Mouse (Mus musculus) kidney, adult 11 months (tissue): ENCODE measurements around the gene Kdm2a.

Source experiments
- DNase-seq: peaks from one replicate; pipeline ENCODE4 v3.0.0; 2022

The Kdm2a gene

DNA sequence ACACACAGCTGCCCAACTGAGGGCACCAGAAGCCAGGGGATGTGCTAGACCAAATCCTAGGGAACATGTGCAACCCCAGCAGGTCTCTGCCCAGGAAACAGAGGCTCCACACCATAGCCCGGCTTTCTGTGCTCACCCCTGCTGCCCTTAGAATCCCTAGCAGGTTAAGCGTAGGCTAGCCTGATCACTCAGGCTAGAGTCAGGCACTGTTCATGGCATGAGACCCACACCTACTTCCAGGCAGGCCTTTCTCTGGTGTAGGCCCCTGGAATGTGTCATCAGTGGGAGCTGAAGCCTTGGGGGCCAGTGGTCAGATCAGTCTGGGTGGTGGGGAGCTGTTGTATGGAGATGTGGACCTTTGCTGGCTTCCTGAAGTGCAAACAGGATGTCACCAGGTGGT, 101.5 kb downstream of the Kdm2a start:
- no peak for DNase-seq

DNA sequence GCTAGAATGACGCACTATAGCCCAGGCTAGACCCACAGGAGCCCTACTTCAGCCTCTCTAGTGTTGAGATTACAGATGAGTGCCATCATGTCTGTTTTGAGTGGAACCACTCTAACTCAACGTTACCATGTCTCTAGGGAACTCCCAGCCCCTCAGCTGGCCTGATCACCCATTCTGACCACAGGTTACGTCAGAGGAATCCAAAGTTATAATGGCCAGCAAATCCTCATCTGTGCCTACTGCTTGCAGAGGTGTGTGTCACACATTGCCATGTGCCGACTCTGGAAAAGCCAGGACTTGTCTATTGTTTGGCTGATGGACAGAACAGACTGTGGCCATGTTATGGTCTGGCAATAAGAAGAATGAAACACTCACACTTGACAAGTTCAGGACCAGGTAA, 102.7 kb downstream of the Kdm2a start:
- DNase-seq = no peak

GRCm38 (mm10) chr19:4294381-4295097, 103.5 kb downstream of the Kdm2a start:
- DNase-seq = peak; percentile 72

DNA sequence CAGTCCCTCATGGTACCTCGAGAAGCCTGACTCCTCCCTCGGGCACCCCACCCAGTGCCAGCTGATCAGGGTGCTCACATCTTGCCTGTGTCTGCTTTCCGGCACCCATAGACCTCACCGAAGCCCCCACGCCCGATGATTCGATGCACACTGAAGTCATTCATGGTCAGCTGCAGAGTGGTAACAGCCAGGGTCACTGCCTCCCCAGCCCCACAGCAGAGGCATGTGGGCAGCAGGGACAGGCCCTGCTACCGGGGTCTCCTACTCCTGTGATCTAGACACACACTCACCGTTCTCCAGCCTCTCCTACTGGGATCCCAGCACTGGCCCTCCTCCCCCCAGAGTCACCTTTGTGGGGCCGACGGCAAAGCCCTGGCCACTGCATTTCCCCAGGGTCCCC, 106.9 kb downstream of the Kdm2a start:
- no peak for DNase-seq

DNA sequence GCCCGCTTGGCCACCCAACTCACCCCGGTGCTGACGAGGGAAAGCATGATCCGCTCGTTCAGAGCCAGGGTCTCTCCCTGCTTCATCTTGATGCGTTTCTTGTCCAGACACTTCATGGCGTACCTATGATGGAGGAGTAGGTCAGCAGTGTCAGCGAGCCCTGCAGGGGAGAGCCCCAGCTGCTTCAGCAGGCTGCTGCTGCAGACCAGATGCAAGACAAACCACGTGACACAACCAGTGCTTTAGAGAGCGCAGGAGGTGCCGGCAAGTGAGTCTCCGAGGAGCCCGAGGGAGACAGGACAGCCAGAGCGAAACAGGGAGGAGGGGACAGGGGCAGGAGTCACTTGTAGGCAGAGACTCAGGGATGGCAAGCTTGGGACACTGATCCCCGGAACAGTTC, 107.3 kb downstream of the Kdm2a start:
- DNase-seq = no peak

DNA sequence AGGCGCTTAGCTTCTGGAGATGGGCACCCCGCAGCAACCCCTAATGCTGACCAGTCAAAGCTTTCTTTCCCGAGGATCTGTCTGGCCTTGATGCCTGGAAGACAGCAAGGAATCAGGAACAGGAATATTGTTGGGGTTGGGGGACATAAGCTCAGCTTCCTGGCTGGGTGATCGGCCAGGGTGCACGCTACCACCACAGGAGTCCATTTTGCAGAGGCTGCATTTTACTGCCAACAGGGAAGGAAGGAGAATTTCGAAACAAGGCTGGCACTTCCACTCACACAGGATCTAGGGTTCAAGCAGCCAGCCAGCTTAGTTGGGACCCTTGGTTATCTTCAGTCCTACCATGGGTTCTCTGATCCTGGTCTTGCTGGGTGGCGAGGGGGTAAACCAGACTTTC, 114.4 kb downstream of the Kdm2a start:
- DNase-seq = no peak

GRCm38 (mm10) chr19:4282898-4283553, 115.1 kb downstream of the Kdm2a start, which contains the start of gene Ankrd13d:
TSS of gene Ankrd13d (minus strand) at chr19:4283137.
- DNase-seq = peak; percentile 85

DNA sequence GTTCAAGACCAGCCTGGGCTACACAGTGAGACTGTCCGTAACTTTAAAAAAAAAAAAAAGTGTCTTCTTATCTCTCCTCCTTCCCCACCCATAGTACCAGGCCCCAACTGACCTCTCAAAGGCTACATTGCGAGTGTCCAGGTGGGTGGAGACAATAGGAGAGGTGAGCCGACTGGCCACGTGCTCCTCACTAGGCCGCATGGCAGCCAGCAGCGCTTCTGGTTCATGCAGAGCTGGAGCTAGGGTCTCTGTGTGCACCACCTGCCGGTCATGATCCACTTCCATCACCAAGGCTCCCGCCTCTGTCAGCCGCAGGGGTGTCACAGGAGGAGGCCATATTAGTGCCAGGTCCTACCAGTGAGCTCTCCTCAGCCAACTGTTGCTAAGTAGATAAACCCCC, 117.7 kb downstream of the Kdm2a start:
- no peak for DNase-seq

DNA sequence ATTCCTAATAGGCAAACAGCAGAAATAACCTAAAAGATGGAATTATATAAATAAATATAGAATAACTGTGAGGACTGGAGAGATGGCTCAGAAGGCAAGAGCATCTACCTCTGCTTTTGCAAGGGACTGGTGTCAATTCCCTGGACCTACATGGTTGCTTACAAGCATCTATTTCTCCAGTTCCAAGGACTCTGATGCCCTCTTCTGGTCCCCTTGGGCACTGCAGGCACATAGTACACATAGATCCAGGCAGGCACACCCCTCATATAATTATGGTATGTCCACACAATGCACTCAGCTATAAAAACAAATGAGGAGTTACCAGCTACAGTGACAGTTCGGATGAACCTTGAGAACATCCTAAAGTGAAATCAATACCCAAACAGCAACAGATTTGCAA, 118.6 kb downstream of the Kdm2a start:
- no peak for DNase-seq

DNA sequence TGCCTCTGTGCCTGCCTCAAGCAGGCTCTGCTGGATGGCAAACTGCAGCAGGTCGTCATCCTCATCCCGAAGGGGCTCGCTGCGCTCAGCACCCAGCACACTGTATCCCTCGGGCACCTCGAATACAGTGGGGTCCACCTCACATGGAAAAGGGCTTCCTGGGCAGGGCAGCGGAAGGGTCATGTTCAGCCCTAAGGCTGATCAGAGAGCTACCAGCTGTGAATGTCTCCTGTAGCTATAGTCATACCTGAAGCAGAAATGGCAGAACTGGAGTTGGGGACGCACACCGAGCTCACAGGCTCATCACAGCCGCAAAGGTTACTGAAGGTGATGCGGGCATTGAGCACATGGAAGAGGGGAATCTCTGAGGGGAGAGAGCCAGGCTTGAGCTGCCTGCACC, 127.1 kb downstream of the Kdm2a start:
- no peak for DNase-seq

DNA sequence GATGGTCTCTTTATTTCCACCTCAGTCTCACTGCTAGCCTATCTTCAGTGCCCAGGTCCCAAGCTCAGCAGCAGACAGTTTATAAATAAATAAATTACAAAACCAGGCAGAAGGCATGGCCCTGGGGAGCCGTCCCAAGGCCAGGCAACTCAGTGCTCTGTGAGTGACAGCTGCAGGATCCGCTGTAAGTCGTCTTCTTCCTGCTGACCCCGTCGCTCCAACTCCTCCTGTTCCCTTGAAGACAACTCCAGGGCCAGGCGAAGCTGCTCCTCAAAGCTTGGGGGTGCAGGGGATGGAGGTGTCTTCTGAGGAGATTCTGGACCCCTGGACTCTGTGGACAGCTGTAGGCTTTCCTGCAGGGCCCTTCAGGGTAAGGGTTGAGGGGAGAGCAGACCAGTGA, 127.9 kb downstream of the Kdm2a start:
- no peak for DNase-seq

- DNase-seq = peak; percentile 94
Measured at GRCm38 (mm10) chr19:4268566-4269361, 129.3 kb downstream of the Kdm2a start, which contains the start of gene Ssh3. TSS of gene Ssh3 (minus strand) at chr19:4269180.

- DNase-seq = no peak
Measured at GRCm38 (mm10) chr19:4265956-4266355, 132.1 kb downstream of the Kdm2a start.
